Mouse (Mus musculus) bone marrow macrophage, adult 2 months (primary cell): ENCODE measurements around the gene Mul1. TPM values are rescaled to one million over a fixed set of nuclear protein-coding genes. Genes with fewer than 3 reads are reported as not detected.
A peak's percentile ranks its signal among the peaks of the same experiment; 100 is the strongest.

ENCODE experiments used
- H3K27ac ChIP-seq: 2 replicates; pipeline ENCODE4 v1.5.1; 2012; ENCODE audit warnings: low read depth, low read length; ENCODE audit not compliant: insufficient read depth
- H3K4me1 ChIP-seq: 2 replicates; pipeline ENCODE4 v1.6.1; 2012; ENCODE audit warnings: low read length; ENCODE audit not compliant: control insufficient read depth, insufficient read depth
- H3K4me3 ChIP-seq: 2 replicates; pipeline ENCODE4 v1.5.1; 2012; ENCODE audit warnings: mild to moderate bottlenecking, low read length, moderate library complexity; ENCODE audit not compliant: insufficient read depth
- CTCF ChIP-seq: IDR thresholded peaks from 2 replicates; pipeline ENCODE4 v1.5.1; 2012; ENCODE audit warnings: low read depth, mild to moderate bottlenecking, low read length, moderate library complexity
- POLR2A ChIP-seq: IDR thresholded peaks from 2 replicates; pipeline ENCODE4 v1.6.1; 2012; ENCODE audit warnings: mild to moderate bottlenecking, low read depth, low read length, borderline replicate concordance
- polyA plus RNA-seq: library from polyadenylated mRNA; stranded (reverse); fragments of >200 nt; gene quantifications from 2 replicates; pipeline ENCODE4 v1.2.4, GENCODE M21; 2012; ENCODE audit not compliant: missing spikeins, insufficient read depth, insufficient read length

Mul1 gene
- polyA plus RNA-seq, 1 experiment: 12.7 TPM

GRCm38 (mm10) chr4:138460910-138461309, 26.4 kb downstream of the Mul1 start:
- TF ChIP-seq POLR2A: no peak
- no peak for TF ChIP-seq CTCF
- Histone ChIP-seq H3K4me1 (peaks cover 7% of the 10 kb centered on the region; the same call in 1 of the 2 replicates), H3K27ac (no peak overlapping the region), H3K4me3 (no peak overlapping the region)

GRCm38 (mm10) chr4:138461471-138461870, 27.0 kb downstream of the Mul1 start:
- H3K4me3 ChIP-seq: no peak overlapping the region
- no peak overlapping the region for H3K27ac ChIP-seq
- TF ChIP-seq POLR2A: no peak
- no peak for TF ChIP-seq CTCF
- peaks cover 7% of the 10 kb centered on the region; the same call in 1 of the 2 replicates for H3K4me1 ChIP-seq

- TF ChIP-seq CTCF: no peak
- no peak for TF ChIP-seq POLR2A
- H3K27ac ChIP-seq: no peak overlapping the region
- 0 out of 2 replicates have a peak overlapping the region, but pooled peaks have one; percentile 5 for H3K4me3 ChIP-seq
- peaks cover 7% of the 10 kb centered on the region; the same call in 1 of the 2 replicates for H3K4me1 ChIP-seq
Measured at GRCm38 (mm10) chr4:138462971-138463831, 28.7 kb downstream of the Mul1 start.

GRCm38 (mm10) chr4:138463832-138464487, 29.5 kb downstream of the Mul1 start:
- Histone ChIP-seq H3K4me3 (0 out of 2 replicates have a peak overlapping the region, but pooled peaks have one; percentile 5), H3K27ac (no peak overlapping the region), H3K4me1 (peaks cover 7% of the 10 kb centered on the region; the same call in 1 of the 2 replicates)
- TF ChIP-seq POLR2A (no peak), CTCF (no peak)

- no peak for TF ChIP-seq CTCF
- no peak for TF ChIP-seq POLR2A
- peaks cover 7% of the 10 kb centered on the region; the same call in 1 of the 2 replicates for H3K4me1 ChIP-seq
- H3K27ac ChIP-seq: no peak overlapping the region
- H3K4me3 ChIP-seq: no peak overlapping the region
Measured at GRCm38 (mm10) chr4:138464667-138465353, 30.3 kb downstream of the Mul1 start.

- H3K4me1 ChIP-seq: peaks cover 7% of the 10 kb centered on the region; the same call in 1 of the 2 replicates
- TF ChIP-seq POLR2A: no peak
- TF ChIP-seq CTCF: no peak
- H3K4me3 ChIP-seq: no peak overlapping the region
- no peak overlapping the region for H3K27ac ChIP-seq
Measured at GRCm38 (mm10) chr4:138465446-138465845, 31.0 kb downstream of the Mul1 start.

GRCm38 (mm10) chr4:138466690-138467089, 32.2 kb downstream of the Mul1 start:
- Histone ChIP-seq H3K4me3 (no peak overlapping the region), H3K4me1 (peaks cover 7% of the 10 kb centered on the region; the same call in 1 of the 2 replicates)
- no peak for TF ChIP-seq CTCF
- TF ChIP-seq POLR2A: no peak

GRCm38 (mm10) chr4:138467451-138467850, 33.0 kb downstream of the Mul1 start:
- TF ChIP-seq CTCF: no peak
- TF ChIP-seq POLR2A: no peak

More at GRCm38 (mm10) chr4:138466690-138467089, 32.2 kb downstream of the Mul1 start:
- H3K27ac ChIP-seq: no peak overlapping the region

GRCm38 (mm10) chr4:138469080-138469479, 34.6 kb downstream of the Mul1 start:
- TF ChIP-seq CTCF (no peak), POLR2A (no peak)
- 0 out of 2 replicates have a peak, but pooled peaks cover 2% of the 10 kb centered on the region for H3K4me1 ChIP-seq
- H3K4me3 ChIP-seq: no peak overlapping the region
- H3K27ac ChIP-seq: no peak overlapping the region

More at GRCm38 (mm10) chr4:138467451-138467850, 33.0 kb downstream of the Mul1 start:
- no peak overlapping the region for H3K27ac ChIP-seq
- peaks cover 7% of the 10 kb centered on the region; the same call in 1 of the 2 replicates for H3K4me1 ChIP-seq
- H3K4me3 ChIP-seq: no peak overlapping the region
